Comparison of ENCODE assay signal across 9 mouse cellular contexts in genomic region chrX:81070210-81070803, GRCm38 (mm10). TPM values are rescaled to one million over a fixed set of nuclear protein-coding genes. Genes with fewer than 3 reads are reported as not detected.
DNase-seq lines count a peak whose midpoint lies in the region; ATAC-seq and TF ChIP-seq lines count a peak whose summit lies in the region.
"Had no signal": no experiment of that assay in that cellular context is flagged by ENCODE, and none has a peak within 500 bp of the region (broad histone marks: within the 10 kb centered on the region; RNA-seq: fewer than 3 reads in every experiment).

Tmem47 (plus strand) TSS chrX:81070698.

- H3K27ac ChIP-seq in embryonic facial prominence, embryonic 11.5 days (replicated peaks; ENCODE audit: low read depth, low read length): peak within 1 kb of the TSS; percentile 48; the same call in 1 of the 2 replicates
- H3K27ac ChIP-seq in limb, embryonic 12.5 days: peak within 1 kb of the TSS; percentile 91
- peak within 1 kb of the TSS; percentile 79 for H3K27ac ChIP-seq in midbrain, embryonic 14.5 days (replicated peaks; ENCODE audit: low read depth, low read length)
- H3K27ac ChIP-seq in stomach, postnatal 0 days (replicated peaks): peak within 1 kb of the TSS; percentile 80
- H3K27ac ChIP-seq: macrophage had no signal

- H3K4me2 ChIP-seq in embryonic facial prominence, embryonic 11.5 days (ENCODE audit: low read depth, low read length): peak within 1 kb of the TSS; percentile 33
- peak within 1 kb of the TSS; percentile 53 for H3K4me2 ChIP-seq in limb, embryonic 12.5 days
- peak within 1 kb of the TSS; percentile 50 for H3K4me2 ChIP-seq in midbrain, embryonic 14.5 days (ENCODE audit: low read length)
- H3K4me2 ChIP-seq in stomach, postnatal 0 days (replicated peaks; ENCODE audit: low read depth): peak within 1 kb of the TSS; percentile 56

- H3K36me3 ChIP-seq in embryonic facial prominence, embryonic 11.5 days (replicated peaks; ENCODE audit: control insufficient read depth, insufficient read depth, low read depth, low read length): no peaks in the 10 kb centered on the region
- no peaks in the 10 kb centered on the region for H3K36me3 ChIP-seq in limb, embryonic 12.5 days
- H3K36me3 ChIP-seq in midbrain, embryonic 14.5 days (ENCODE audit: control insufficient read depth, insufficient read depth, low read length): no peaks in the 10 kb centered on the region
- no peaks in the 10 kb centered on the region for H3K36me3 ChIP-seq in stomach, postnatal 0 days (ENCODE audit: control insufficient read depth, insufficient read depth, low read length)

- 9% methylated on average over 31 of the region's 39 CpGs for WGBS in embryonic facial prominence, embryonic 11.5 days
- WGBS in limb, embryonic 12.5 days: 7% methylated on average over 37 of the region's 39 CpGs
- 9% methylated on average over 33 of the region's 39 CpGs for WGBS in midbrain, embryonic 14.5 days
- 4% methylated on average over 20 of the region's 39 CpGs for WGBS in stomach, postnatal 0 days

- H3K4me1 ChIP-seq in embryonic facial prominence, embryonic 11.5 days (ENCODE audit: control insufficient read depth, insufficient read depth, low read length): no peaks in the 10 kb centered on the region
- no peaks in the 10 kb centered on the region for H3K4me1 ChIP-seq in limb, embryonic 12.5 days (replicated peaks)
- 0 out of 2 replicates have a peak, but pooled peaks cover 5% of the 10 kb centered on the region for H3K4me1 ChIP-seq in midbrain, embryonic 14.5 days (ENCODE audit: control insufficient read depth, insufficient read depth, low read length)
- no peaks in the 10 kb centered on the region for H3K4me1 ChIP-seq in stomach, postnatal 0 days (replicated peaks; ENCODE audit: control insufficient read depth, insufficient read depth)

- peak within 1 kb of the TSS; percentile 64 for H3K9ac ChIP-seq in embryonic facial prominence, embryonic 11.5 days (replicated peaks; ENCODE audit: low read length)
- H3K9ac ChIP-seq in limb, embryonic 12.5 days (replicated peaks): peak within 1 kb of the TSS; percentile 71
- peak within 1 kb of the TSS; percentile 71 for H3K9ac ChIP-seq in midbrain, embryonic 14.5 days (replicated peaks; ENCODE audit: low read length)
- H3K9ac ChIP-seq in stomach, postnatal 0 days (ENCODE audit: low read length): peak within 1 kb of the TSS; percentile 61

- ATAC-seq in embryonic facial prominence, embryonic 11.5 days (replicated peaks; ENCODE audit: insufficient number of reproducible peaks, low FRiP score, low TSS enrichment, low read depth): peak; percentile 97
- ATAC-seq in limb, embryonic 12.5 days (ENCODE audit: insufficient number of reproducible peaks, insufficient read depth, low FRiP score, low TSS enrichment, low read depth): peak; percentile 89
- ATAC-seq in midbrain, embryonic 14.5 days (ENCODE audit: low FRiP score, low TSS enrichment): peak; percentile 94
- peak; percentile 83 for ATAC-seq in stomach, postnatal 0 days (ENCODE audit: low FRiP score, low TSS enrichment)

- no peaks in the 10 kb centered on the region for H3K9me3 ChIP-seq in embryonic facial prominence, embryonic 11.5 days (replicated peaks; ENCODE audit: control insufficient read depth, low read length)
- no peaks in the 10 kb centered on the region for H3K9me3 ChIP-seq in limb, embryonic 12.5 days
- no peaks in the 10 kb centered on the region for H3K9me3 ChIP-seq in midbrain, embryonic 14.5 days (ENCODE audit: control insufficient read depth, low read length)
- no peaks in the 10 kb centered on the region for H3K9me3 ChIP-seq in stomach, postnatal 0 days (ENCODE audit: control insufficient read depth, low read length)

- no peaks in the 10 kb centered on the region for H3K27me3 ChIP-seq in embryonic facial prominence, embryonic 11.5 days (ENCODE audit: control insufficient read depth, insufficient read depth, low read length)
- H3K27me3 ChIP-seq in limb, embryonic 12.5 days: no peaks in the 10 kb centered on the region
- H3K27me3 ChIP-seq in midbrain, embryonic 14.5 days (ENCODE audit: control insufficient read depth, insufficient read depth, low read length): no peaks in the 10 kb centered on the region
- H3K27me3 ChIP-seq in stomach, postnatal 0 days (ENCODE audit: control insufficient read depth, insufficient read depth, low read length): no peaks in the 10 kb centered on the region

- peak within 1 kb of the TSS; percentile 58 for H3K4me3 ChIP-seq in embryonic facial prominence, embryonic 11.5 days (ENCODE audit: low read depth, low read length)
- H3K4me3 ChIP-seq in limb, embryonic 12.5 days (replicated peaks): peak within 1 kb of the TSS; percentile 56
- peak within 1 kb of the TSS; percentile 59 for H3K4me3 ChIP-seq in midbrain, embryonic 14.5 days (replicated peaks; ENCODE audit: low read depth, low read length)
- peak within 1 kb of the TSS; percentile 54 for H3K4me3 ChIP-seq in stomach, postnatal 0 days (ENCODE audit: low read depth, low read length)

- TF ChIP-seq CTCF in stomach, postnatal 0 days (IDR thresholded peaks at IDR 0.05; ENCODE audit: low read depth): no peak

- peak; percentile 53 for DNase-seq in layer of hippocampus, adult 11-12 months (ENCODE audit: low spot score)
- DNase-seq in layer of hippocampus, adult 9-10 months (ENCODE audit: low spot score): no peak
- DNase-seq in embryonic facial prominence, embryonic 11.5 days (ENCODE audit: low spot score): peak; percentile 83
- peak; percentile 49 to 71 for DNase-seq in heart, adult 18-20 months
- DNase-seq in kidney, adult 11 months: peak; percentile 24
- DNase-seq in midbrain, embryonic 14.5 days: peak; percentile 88
- peak; percentile 57 for DNase-seq in stomach, postnatal 0 days (ENCODE audit: low spot score)

- TF ChIP-seq EP300 in stomach, postnatal 0 days (optimal IDR thresholded peaks at IDR 0.05): no peak

RNA-seq across cellular contexts. Expression of gene Tmem47, which starts in this region (rescaled TPM):
- 39.2 and 45.4 TPM in 2 replicates for polyA plus RNA-seq in embryonic facial prominence, embryonic 11.5 days (2014; fragmentation: Nextera tagmentation; extraction: Ambion mirVana)
- 10 to 100 TPM; 17.1 to 28.7 TPM for total RNA-seq in heart, adult 18-20 months (2021)
- polyA plus RNA-seq in limb, embryonic 12.5 days (2016; fragmentation: Nextera tagmentation; extraction: Ambion mirVana): 15.8 and 21.4 TPM in 2 replicates
- polyA plus RNA-seq in midbrain, embryonic 14.5 days (2014; fragmentation: Nextera tagmentation; extraction: Ambion mirVana): 22.0 and 27.5 TPM in 2 replicates
- polyA plus RNA-seq in stomach, postnatal 0 days (2015; fragmentation: Nextera tagmentation; extraction: Ambion mirVana): 6.4 and 7.3 TPM in 2 replicates
- polyA plus RNA-seq: macrophage had no signal
